Mouse (Mus musculus): ENCODE measurements around the gene Pfkp. TPM values are rescaled to one million over a fixed set of nuclear protein-coding genes. Genes with fewer than 3 reads are reported as not detected.

The Pfkp gene
- polyA plus RNA-seq, 1 experiment from 2014 or later = 163 TPM

- ATAC-seq (replicated peaks) = no peak
- 60% methylated on average over 6 of the region's 6 CpGs for WGBS
- no peaks in the 10 kb centered on the region for H3K27me3 ChIP-seq
- H3K9me3 ChIP-seq = no peaks in the 10 kb centered on the region
- H3K4me2 ChIP-seq (replicated peaks) = no peak overlapping the region
- no peak overlapping the region for H3K4me3 ChIP-seq
- no peaks in the 10 kb centered on the region for H3K36me3 ChIP-seq
- no peak overlapping the region for H3K9ac ChIP-seq (replicated peaks)
- no peaks in the 10 kb centered on the region for H3K4me1 ChIP-seq
- H3K27ac ChIP-seq (replicated peaks) = no peak overlapping the region
These were observed 12.1 kb downstream of the Pfkp start for GRCm38 (mm10) chr13:6636520-6636919.

GRCm38 (mm10) chr13:6635138-6636076 is 13.2 kb downstream of the Pfkp start:
- Histone ChIP-seq H3K4me3 (no peak overlapping the region), H3K4me1 (no peaks in the 10 kb centered on the region), H3K9me3 (no peaks in the 10 kb centered on the region), H3K36me3 (no peaks in the 10 kb centered on the region), H3K27ac (replicated peaks) (no peak overlapping the region), H3K4me2 (replicated peaks) (no peak overlapping the region), H3K9ac (replicated peaks) (no peak overlapping the region), H3K27me3 (no peaks in the 10 kb centered on the region)
- 79% methylated on average over 11 of the region's 11 CpGs for WGBS
- ATAC-seq (replicated peaks) = no peak

GRCm38 (mm10) chr13:6634063-6634462 is 14.5 kb downstream of the Pfkp start:
- no peaks in the 10 kb centered on the region for H3K9me3 ChIP-seq
- 87% methylated on average over 12 of the region's 12 CpGs for WGBS
- H3K9ac ChIP-seq (replicated peaks) = no peak overlapping the region
- no peaks in the 10 kb centered on the region for H3K36me3 ChIP-seq
- H3K4me3 ChIP-seq = no peak overlapping the region
- no peak overlapping the region for H3K27ac ChIP-seq (replicated peaks)
- H3K4me2 ChIP-seq (replicated peaks) = no peak overlapping the region
- ATAC-seq (replicated peaks) = no peak
- H3K4me1 ChIP-seq = no peaks in the 10 kb centered on the region
- H3K27me3 ChIP-seq = no peaks in the 10 kb centered on the region

GRCm38 (mm10) chr13:6633524-6633923 is 15.1 kb downstream of the Pfkp start:
- Histone ChIP-seq H3K4me1 (no peaks in the 10 kb centered on the region), H3K9me3 (no peaks in the 10 kb centered on the region), H3K27me3 (no peaks in the 10 kb centered on the region), H3K4me3 (no peak overlapping the region), H3K9ac (replicated peaks) (no peak overlapping the region), H3K4me2 (replicated peaks) (no peak overlapping the region), H3K27ac (replicated peaks) (no peak overlapping the region), H3K36me3 (no peaks in the 10 kb centered on the region)
- 76% methylated on average over 7 of the region's 7 CpGs for WGBS
- ATAC-seq (replicated peaks) = no peak

- Histone ChIP-seq H3K27me3 (no peaks in the 10 kb centered on the region), H3K9me3 (no peaks in the 10 kb centered on the region), H3K4me1 (no peaks in the 10 kb centered on the region), H3K4me3 (no peak overlapping the region), H3K27ac (replicated peaks) (no peak overlapping the region), H3K9ac (replicated peaks) (no peak overlapping the region), H3K4me2 (replicated peaks) (no peak overlapping the region), H3K36me3 (no peaks in the 10 kb centered on the region)
- WGBS = 79% methylated on average over 4 of the region's 4 CpGs
- ATAC-seq (replicated peaks) = no peak
These were observed 15.6 kb downstream of the Pfkp start for GRCm38 (mm10) chr13:6632935-6633334.

- 74% methylated on average over 8 of the region's 8 CpGs for WGBS
- Histone ChIP-seq H3K4me3 (no peak overlapping the region), H3K27ac (replicated peaks) (no peak overlapping the region), H3K9me3 (no peaks in the 10 kb centered on the region), H3K9ac (replicated peaks) (no peak overlapping the region), H3K4me1 (no peaks in the 10 kb centered on the region), H3K27me3 (no peaks in the 10 kb centered on the region), H3K4me2 (replicated peaks) (no peak overlapping the region), H3K36me3 (no peaks in the 10 kb centered on the region)
- no peak for ATAC-seq (replicated peaks)
These were observed 16.1 kb downstream of the Pfkp start for GRCm38 (mm10) chr13:6632513-6632912.

GRCm38 (mm10) chr13:6631772-6632510 is 16.6 kb downstream of the Pfkp start:
- 0 out of 2 replicates have a peak, but pooled peaks have one; percentile 13 for ATAC-seq (replicated peaks)
- Histone ChIP-seq H3K27ac (replicated peaks) (no peak overlapping the region), H3K9ac (replicated peaks) (no peak overlapping the region), H3K36me3 (no peaks in the 10 kb centered on the region), H3K4me2 (replicated peaks) (no peak overlapping the region), H3K27me3 (no peaks in the 10 kb centered on the region), H3K4me1 (no peaks in the 10 kb centered on the region), H3K9me3 (no peaks in the 10 kb centered on the region), H3K4me3 (no peak overlapping the region)
- 81% methylated on average over 12 of the region's 12 CpGs for WGBS

GRCm38 (mm10) chr13:6630660-6631059 is 17.9 kb downstream of the Pfkp start:
- no peak overlapping the region for H3K4me3 ChIP-seq
- H3K9me3 ChIP-seq = no peaks in the 10 kb centered on the region
- H3K4me1 ChIP-seq = no peaks in the 10 kb centered on the region
- no peak overlapping the region for H3K27ac ChIP-seq (replicated peaks)
- no peaks in the 10 kb centered on the region for H3K36me3 ChIP-seq
- 80% methylated on average over 5 of the region's 5 CpGs for WGBS
- H3K4me2 ChIP-seq (replicated peaks) = no peak overlapping the region
- no peaks in the 10 kb centered on the region for H3K27me3 ChIP-seq
- ATAC-seq (replicated peaks) = no peak
- no peak overlapping the region for H3K9ac ChIP-seq (replicated peaks)

GRCm38 (mm10) chr13:6629927-6630326 is 18.6 kb downstream of the Pfkp start:
- Histone ChIP-seq H3K4me3 (no peak overlapping the region), H3K4me1 (no peaks in the 10 kb centered on the region)

GRCm38 (mm10) chr13:6628998-6629764 is 19.4 kb downstream of the Pfkp start:
- Histone ChIP-seq H3K4me2 (replicated peaks) (no peak overlapping the region), H3K36me3 (no peaks in the 10 kb centered on the region), H3K27me3 (no peaks in the 10 kb centered on the region), H3K4me1 (no peaks in the 10 kb centered on the region), H3K27ac (replicated peaks) (no peak overlapping the region), H3K9me3 (no peaks in the 10 kb centered on the region), H3K9ac (replicated peaks) (no peak overlapping the region), H3K4me3 (no peak overlapping the region)
- ATAC-seq (replicated peaks) = no peak
- WGBS = 83% methylated on average over 14 of the region's 14 CpGs

More at GRCm38 (mm10) chr13:6629927-6630326, 18.6 kb downstream of the Pfkp start:
- WGBS = 82% methylated on average over 5 of the region's 5 CpGs
- no peaks in the 10 kb centered on the region for H3K36me3 ChIP-seq
- no peaks in the 10 kb centered on the region for H3K27me3 ChIP-seq
- no peak overlapping the region for H3K4me2 ChIP-seq (replicated peaks)
- H3K9ac ChIP-seq (replicated peaks) = no peak overlapping the region
- ATAC-seq (replicated peaks) = no peak
- no peak overlapping the region for H3K27ac ChIP-seq (replicated peaks)
- no peaks in the 10 kb centered on the region for H3K9me3 ChIP-seq

- Histone ChIP-seq H3K27me3 (no peaks in the 10 kb centered on the region), H3K4me1 (no peaks in the 10 kb centered on the region), H3K36me3 (no peaks in the 10 kb centered on the region), H3K4me3 (no peak overlapping the region), H3K27ac (replicated peaks) (no peak overlapping the region), H3K9ac (replicated peaks) (no peak overlapping the region), H3K4me2 (replicated peaks) (no peak overlapping the region), H3K9me3 (no peaks in the 10 kb centered on the region)
- no peak for ATAC-seq (replicated peaks)
- 86% methylated on average over 3 of the region's 3 CpGs for WGBS
These were observed 20.3 kb downstream of the Pfkp start for GRCm38 (mm10) chr13:6628261-6628660.

- Histone ChIP-seq H3K27ac (replicated peaks) (no peak overlapping the region), H3K4me1 (no peaks in the 10 kb centered on the region), H3K36me3 (no peaks in the 10 kb centered on the region), H3K4me2 (replicated peaks) (no peak overlapping the region), H3K9ac (replicated peaks) (no peak overlapping the region), H3K4me3 (no peak overlapping the region), H3K9me3 (no peaks in the 10 kb centered on the region), H3K27me3 (no peaks in the 10 kb centered on the region)
- 97% methylated on average over 3 of the region's 3 CpGs for WGBS
- ATAC-seq (replicated peaks) = no peak
These were observed 21.2 kb downstream of the Pfkp start for GRCm38 (mm10) chr13:6627352-6627751.
